Mouse (Mus musculus) thymus, postnatal 4 days (tissue): Measurements from ENCODE around the gene Lcn10.
A peak's percentile ranks its signal among the peaks of the same experiment; 100 is the strongest.
"Not testable (repeated sequence)": the region's sequence is repeated elsewhere in the genome, so short reads cannot be mapped to it uniquely, and the experiment has no call there.

Experiments used
- DNase-seq: peaks from one replicate; pipeline ENCODE4 v3.0.0; 2021

The Lcn10 gene

DNA sequence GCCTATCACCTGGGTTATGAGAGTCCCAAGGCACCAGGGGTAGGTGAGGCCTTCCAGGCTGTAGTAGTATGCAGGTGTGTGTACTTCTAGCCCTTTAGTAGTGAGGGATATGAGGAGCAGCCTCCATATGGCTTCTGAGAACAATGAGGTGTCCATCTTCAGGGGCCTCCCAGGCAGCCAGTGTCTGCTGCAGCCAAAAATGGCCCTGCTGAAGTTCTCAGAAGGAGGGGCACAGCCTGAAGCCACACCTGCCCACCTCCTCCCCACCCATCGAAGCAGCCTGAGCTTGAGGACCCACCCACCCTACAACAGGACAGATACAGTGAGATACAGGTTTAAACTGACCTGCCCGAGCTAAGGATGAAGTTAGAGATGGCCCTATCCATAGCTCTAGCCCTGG, at the start of gene Lcn10:
Gene Lcn10 (plus strand): TSS at position 301 of the 400 bp plus-strand sequence.
- no peak for DNase-seq

DNA sequence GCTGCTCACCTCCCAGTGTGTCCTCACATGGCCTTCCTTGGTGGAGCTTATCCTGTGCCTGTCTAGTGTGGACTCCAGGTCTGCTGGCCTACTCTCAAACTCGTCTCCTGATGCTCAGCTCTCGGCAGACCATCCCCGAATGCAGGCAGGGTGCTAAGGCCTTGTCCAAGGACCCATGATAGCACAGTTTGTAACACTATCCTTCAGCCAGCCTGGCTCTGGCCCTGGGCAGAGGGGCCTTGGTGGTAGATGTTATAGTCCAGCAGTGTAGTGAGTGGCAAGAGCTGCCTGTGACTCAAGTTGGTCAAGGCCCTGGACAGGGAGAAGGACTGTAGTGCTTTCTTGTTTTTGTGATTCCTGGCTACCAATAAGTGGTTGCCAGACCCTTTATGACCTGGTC, 48.9 kb upstream of the Lcn10 start:
- no peak for DNase-seq

DNA sequence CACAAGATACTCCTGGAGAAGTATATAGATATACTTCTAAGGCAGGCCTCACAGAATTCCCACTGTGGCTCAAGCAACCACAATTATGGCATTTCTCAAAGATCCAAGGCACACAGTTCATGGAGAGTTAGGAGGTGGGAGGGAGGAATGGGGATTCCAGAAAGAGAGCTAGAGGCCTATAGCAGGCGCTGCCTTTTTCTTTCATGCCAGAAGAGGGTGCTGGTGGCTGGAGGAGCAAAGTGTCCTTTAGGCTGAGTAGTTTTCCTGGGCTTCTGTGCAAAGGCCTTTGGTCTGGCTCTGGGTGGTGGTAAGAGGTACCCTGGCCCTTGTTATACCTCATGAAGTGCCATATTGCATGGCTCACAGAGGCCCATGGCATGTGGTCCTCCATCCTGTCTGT, 48.5 kb upstream of the Lcn10 start:
- no peak for DNase-seq

DNA sequence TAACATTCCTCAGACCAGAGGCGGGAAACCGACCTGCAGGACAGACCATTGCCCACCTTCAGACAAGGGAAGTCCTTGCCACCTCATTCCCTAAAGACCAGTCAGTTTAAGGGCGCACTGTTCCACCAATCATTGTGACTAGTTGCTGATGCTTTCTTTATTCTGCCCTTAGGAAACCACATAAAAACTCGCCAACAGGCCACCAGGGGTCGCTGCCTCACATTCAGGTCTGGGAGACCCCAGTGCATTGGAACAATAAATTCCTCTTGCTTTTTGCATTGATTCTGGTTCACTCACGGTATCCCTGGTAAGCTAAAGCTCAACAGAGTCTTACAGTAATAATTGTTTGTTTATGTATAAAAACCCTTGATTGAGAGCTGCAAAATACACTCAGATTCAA, 42.6 kb upstream of the Lcn10 start:
- peak; percentile 85 for DNase-seq

DNA sequence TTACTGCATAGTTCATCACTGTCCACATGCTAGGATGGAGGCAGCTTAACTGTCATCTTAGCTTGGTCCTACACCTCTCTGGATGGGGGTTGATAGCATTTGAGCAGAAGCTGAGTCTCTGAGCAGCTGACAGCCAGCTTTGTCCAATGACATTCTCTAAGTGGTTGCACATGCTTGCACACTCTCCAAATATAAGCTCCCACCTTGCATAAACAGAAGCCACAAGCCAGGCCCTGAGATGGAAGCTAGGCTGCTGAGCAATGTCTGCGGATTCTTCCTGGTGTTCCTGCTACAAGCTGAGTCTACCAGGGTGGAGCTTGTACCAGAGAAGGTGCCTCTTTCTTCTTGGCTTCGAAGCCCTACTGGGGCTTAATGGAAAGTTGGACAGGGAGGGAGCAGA, 29.6 kb upstream of the Lcn10 start, which contains the start of gene Lcn8:
Gene Lcn8 (plus strand): TSS at position 219 of the 400 bp plus-strand sequence.
- no peak for DNase-seq

DNA sequence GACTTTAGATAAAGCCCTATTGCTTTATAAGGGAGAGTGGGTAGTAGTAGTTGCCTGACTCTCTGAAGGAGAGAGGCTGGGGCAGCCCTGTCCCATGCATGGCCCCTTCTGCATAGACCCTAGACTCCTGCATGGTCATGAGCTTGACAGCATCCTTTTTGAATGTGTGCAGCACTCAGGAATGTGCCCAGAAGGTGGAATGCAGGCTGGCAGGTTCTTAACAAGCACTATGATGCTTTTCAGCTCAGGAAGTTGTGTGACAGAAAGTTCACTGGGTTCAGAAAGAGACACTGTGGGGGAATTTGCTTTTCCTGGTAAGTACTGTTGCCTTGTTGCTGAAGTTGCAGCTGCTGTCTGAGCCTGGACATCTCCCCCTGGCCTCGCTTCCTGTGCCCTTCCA, 28.0 kb upstream of the Lcn10 start:
- no peak for DNase-seq

DNA sequence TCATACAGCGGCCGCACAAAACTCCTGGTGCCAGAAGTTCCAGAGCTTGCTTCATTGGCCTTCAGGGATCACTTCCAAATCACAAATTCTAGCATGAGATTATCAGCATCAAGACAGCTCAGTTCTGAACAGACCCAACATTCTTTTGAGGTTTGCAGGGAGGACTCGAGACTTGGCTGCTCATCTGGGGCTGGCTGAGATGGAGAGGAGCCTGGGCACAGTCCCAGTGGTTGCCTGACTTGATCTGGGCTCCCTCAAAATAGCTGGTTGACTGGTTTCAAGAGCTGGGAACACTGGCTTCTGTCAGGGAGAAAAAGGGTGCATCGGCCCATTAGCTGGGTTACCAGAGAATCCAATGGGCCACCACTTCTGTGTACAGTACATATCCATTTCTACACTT, 25.8 kb upstream of the Lcn10 start:
- no peak for DNase-seq

DNA sequence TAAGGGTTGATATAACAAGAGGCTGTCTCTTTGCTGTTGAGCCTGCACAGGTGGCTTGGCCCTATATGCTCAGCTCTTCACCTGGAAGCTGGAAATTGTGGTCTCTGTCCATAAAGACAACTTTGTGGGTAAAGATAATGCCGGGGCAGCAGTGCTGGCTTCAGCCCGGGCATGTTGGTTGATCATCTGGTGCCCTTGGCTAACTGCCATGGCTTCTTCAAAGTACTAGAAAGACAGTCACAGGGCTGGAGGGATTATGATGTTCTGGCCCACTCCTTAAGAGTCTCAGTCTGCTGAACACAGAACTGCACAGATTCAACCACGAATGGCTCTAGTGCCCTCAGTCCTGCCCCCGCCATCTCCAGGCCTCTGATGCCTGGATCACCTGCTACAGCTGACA, 25.3 kb upstream of the Lcn10 start:
- DNase-seq, result no peak

DNA sequence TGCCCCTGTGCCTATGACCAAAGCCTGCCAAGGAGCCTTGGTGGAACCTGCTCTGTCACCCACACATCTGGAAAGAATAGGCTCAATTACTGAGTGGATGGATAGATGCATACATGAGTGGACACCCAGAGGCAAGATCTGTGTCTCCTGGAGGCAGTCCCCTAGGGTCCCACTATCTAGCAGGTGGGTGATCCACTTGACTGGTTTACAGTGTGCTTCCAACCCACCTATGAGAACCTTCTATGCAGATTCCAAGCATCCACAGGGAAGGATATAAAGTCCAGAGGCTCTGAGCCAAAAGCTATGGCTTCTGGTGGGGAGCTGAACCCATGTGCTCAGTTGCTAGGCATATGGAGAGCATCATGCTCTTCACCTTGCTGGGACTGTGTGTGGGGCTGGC, 24.9 kb upstream of the Lcn10 start, which contains the start of gene Lcn5:
Gene Lcn5 (plus strand): TSS at position 301 of the 400 bp plus-strand sequence.
- DNase-seq, result no peak

DNA sequence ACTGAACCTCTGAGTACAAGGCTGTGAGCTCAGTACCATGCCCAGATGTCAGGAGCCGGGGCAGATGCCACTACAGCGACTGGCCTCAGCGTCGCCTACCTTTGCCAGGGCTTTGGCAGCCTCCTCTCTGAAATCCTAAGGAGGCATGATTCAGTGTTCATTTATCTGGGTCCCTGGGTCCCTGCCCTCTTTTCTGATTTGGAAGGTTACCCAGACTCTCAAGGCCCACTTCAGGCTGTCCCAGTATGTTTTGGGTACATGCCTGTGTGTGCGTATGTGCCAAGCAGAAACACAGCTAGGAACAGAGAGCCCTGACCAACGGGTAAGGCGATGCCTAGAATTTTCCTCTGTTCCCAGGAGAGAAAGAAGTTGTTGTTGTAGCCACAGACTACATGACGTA, 22.2 kb upstream of the Lcn10 start:
- no peak for DNase-seq

DNA sequence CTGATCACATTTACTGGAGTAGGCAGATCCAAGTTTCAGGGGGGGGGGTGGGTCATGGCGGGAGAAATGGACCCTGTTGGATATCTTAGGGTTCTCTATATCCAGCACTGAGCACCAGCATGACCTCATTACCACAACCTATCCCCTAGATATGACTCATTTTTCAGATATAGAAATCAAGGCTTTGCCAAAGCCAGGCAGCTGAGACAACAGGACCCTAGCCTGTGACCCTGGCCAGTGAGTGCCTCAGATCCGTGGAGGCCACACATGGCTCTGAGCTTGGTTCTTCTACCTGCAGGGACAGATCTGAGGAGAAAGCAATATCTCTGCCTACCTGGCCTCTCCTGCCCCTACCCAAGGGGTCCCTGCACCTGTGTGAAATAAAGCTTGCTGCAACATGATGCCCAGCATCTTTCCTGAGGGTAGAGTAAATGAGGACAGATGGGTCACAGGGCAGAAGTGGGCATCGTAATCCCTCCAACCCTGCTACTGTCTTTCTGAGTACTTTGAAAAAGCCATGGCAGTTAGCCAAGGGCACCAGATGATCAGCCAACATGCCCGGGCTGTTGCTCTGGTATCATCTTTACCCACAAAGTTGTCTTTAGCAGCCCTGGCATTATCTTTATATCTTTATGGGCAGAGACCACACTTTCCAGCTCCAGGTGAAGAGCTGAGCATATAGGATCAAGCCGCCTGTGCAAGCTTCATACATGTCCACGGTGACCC, 21.1 kb upstream of the Lcn10 start:
- DNase-seq, result no peak

DNA sequence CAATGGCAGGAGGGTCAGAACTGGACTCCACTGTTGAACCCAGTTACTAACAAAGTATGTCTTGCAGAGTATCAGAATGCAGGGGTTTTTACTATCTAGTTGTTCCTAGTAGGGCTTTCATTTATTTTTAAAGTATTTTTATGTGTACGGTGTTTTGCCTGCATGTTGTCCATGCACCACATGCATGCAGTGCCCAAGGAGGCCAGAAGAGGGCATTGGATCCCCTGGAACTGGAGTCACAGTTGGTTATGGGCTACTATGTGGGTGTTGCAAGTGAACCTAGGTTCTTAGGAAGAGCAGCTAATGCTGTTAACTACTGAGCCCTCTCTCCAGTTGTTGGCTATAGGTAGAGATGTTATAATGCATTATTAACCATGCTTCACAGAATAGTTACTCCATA, 19.0 kb upstream of the Lcn10 start:
- DNase-seq, result peak; percentile 89

DNA sequence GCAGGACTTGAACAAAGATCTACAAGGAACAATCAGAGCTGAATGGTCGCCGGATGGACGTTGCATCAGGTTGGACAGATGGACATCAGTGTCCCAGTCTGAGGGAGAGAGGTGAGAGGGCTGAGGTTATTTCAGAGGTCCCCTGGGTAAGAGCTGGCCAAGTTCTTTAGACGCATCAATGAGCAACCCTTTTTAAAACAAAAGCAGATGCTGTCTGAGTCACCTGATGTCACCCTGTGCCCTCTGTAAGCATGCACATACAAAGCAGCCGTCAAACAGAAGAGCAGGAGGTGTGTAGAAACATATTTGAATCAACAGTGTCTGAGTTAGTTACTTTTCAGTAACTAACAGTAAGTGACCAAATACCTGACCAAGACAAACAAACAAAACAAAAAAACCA, 18.4 kb upstream of the Lcn10 start:
- DNase-seq, result no peak

DNA sequence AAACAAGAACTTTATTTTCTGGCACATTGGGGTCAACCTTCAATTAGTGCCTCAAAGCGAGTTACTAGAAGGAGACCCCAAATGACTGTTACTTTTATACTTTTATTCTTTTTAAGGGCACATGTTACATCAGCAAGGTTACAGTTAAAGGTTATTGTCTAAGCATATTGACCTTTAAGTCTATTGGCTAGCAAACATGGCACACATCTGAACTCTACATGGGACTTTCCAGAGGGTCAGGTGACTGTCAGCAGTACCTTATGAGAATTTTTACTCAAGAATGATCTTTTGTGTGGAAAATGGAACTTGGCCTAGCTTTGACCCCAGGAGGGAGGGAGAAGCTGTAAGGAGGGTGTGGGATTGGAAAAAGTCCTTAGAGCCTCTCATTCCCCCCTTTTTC, 16.0 kb upstream of the Lcn10 start:
- DNase-seq, result no peak

DNA sequence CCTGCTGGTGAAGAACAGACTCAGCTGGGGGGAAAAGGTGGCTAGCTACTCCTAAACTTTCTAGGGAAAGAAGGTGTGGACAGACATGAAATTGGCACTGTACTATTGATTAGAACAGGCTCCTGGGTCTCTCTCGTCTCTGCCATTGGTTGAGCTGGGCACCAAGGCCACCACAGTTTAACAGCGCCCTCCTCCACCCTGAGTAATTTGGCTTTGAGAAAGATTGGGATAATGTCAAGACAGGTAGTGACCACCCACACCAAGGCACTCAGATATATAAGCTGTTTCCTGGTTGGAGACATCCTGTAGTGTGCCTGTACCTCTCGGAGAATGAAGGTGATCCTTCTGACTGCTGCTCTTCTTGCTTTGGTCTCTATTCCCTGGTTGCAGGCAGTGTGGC, 6.0 kb upstream of the Lcn10 start, which contains the start of gene Lcn6:
Gene Lcn6 (plus strand): TSS at position 301 of the 400 bp plus-strand sequence.
- DNase-seq, result no peak

DNA sequence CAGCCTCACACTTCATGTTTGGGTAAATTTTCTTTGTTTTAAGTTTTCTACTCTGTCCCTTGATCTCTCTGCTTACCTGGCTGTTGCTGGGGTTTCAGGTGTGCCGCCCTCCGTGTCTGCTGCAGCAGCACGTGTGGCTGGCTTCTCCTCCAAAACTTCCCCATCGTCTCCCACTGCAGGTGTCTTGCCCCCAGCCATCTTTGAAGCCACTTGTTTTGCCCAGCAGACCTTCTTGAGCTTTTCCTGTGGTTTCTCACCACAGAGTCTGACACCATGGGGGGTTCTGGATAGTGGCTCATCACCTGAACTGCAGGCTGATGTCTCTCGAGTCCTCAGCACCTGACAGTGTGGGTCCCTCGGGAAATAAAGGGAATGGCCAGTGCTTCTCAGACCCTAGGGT, 3.0 kb upstream of the Lcn10 start:
- peak; percentile 47 for DNase-seq

DNA sequence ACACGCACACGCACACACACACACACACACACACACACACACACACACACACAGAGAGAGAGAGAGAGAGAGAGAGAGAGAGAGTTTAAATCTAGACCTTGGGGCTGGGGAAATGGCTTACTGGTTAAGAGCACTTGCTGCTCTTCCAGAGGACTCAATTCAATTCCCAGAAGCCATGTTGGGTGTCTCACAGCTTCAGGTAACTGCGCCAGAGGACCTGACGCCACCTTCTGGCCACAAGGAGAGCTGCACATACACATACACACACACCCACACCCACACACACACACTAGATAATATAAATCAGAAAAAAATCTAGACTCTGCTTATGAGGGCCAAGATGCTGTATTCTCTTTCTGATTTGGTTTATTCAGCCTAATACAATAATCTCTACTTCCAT, 4.4 kb downstream of the Lcn10 start:
- no peak for DNase-seq

DNA sequence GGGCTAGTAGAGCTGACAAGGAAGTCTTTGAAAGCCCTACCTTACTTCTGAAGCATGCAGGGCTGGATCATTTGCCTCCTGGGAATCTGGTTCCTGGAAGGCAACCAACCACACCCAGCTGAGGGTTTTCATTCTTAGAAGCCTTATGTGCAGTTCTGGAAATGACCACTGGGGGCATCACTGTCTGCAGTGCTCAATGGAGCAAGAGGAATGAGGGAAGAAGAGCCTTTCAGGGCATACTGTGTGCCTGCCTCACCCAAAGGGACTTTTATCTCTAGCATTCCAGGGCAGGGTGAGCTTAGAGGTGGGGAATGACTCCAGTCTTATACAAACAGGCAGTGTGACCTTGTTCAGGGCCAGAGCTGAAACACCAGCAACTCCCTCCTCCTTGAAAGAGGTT, 12.1 kb downstream of the Lcn10 start:
- DNase-seq, result peak; percentile 82

DNA sequence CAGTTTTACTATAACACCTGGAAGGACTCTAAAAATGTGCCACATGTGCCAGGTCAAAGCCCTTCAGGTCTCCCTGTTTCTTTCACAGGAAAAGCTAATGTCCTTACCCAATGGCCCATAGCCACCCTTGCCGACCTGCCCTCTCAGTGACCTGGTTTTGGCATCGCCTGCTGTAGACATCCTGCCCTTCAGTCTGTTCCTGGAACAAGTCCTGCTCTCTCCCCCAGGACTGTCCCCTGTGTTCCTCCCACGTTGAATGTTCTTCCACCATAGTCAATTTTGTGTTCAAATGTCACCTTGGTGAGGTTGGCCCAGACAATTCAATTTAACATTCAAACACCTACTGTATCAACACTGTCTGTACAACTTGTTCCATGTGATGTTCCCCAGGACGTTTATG, 14.4 kb downstream of the Lcn10 start:
- DNase-seq, result no peak

DNA sequence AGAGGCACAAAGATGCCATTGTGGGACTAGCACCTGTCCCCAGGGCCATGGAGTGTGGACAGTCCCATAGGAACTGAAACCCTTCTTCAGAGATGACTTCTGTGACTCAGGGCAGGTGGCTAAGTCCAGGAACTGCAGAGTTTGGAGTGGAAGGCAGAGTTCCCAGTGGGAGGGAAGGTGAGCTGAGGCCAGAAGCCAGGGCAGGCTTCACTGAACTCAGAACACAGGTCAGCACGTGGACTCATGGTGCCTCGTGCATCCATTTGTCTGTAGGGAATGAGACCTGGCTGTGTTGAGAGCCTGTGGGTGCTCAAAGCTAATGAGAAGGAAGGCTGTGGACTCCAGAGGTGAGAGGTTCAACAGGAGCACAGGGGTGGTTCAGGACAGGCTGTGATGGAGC, 16.2 kb downstream of the Lcn10 start:
- DNase-seq, result no peak

DNA sequence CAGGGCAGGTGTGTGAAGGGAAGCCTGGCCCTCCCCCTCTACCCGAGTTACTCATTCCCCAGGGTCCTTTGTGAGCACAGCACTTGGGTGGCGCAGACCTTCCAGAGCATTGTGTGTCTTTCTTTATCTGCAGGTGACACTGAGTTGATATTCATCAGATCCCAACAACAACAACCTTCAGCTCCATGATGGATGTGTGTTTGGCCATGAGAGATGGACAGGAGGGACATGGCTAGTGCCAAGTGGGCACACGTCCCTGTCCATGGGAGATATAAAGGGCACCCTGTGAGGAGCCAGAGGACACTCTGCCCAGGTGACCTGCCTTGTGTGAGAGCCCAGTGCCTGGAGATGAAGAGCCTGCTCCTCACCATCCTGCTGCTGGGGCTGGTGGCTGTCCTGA, 17.2 kb downstream of the Lcn10 start, which contains the start of gene Obp2a:
Gene Obp2a (plus strand): TSS at position 301 of the 400 bp plus-strand sequence.
- DNase-seq, result not testable (repeated sequence)

DNA sequence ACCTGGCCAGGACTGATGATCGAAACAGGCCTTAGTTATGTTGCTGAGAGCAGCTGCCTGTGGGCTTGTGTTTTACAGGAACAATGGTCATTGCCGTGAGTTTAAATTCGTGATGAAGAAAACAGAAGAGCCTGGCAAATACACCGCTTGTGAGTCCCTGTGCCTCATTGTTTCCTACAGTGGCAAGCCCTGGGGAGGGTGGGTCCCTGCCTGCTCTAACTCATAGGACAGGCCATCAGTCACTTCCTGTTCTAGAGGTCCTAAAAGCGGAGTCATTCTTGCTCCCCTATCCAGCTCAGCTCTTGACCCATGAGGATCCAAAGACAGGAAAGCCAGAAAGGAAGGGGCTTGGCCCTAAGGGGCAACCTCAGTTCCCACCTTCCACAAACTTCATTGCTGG, 18.5 kb downstream of the Lcn10 start:
- no peak for DNase-seq

DNA sequence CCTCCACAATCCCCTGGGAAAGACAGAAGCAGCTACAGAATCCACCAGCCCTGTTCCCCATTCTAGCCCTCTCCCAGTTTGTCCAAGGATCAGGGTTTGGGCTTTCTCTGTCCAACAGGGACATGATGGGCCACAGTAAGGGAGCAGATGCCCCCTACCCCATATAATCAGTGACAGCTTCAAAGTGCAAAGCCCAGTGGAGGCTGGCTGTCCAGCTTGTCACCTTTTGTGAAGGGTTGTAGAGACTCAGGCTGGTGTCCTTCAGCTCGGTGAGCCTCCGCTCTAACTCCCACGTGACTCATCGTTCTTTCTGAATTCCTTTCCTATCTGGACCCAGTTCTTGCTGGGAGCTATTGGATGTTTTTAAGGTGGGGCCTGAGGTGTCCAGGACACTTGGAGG, 21.2 kb downstream of the Lcn10 start:
- no peak for DNase-seq

DNA sequence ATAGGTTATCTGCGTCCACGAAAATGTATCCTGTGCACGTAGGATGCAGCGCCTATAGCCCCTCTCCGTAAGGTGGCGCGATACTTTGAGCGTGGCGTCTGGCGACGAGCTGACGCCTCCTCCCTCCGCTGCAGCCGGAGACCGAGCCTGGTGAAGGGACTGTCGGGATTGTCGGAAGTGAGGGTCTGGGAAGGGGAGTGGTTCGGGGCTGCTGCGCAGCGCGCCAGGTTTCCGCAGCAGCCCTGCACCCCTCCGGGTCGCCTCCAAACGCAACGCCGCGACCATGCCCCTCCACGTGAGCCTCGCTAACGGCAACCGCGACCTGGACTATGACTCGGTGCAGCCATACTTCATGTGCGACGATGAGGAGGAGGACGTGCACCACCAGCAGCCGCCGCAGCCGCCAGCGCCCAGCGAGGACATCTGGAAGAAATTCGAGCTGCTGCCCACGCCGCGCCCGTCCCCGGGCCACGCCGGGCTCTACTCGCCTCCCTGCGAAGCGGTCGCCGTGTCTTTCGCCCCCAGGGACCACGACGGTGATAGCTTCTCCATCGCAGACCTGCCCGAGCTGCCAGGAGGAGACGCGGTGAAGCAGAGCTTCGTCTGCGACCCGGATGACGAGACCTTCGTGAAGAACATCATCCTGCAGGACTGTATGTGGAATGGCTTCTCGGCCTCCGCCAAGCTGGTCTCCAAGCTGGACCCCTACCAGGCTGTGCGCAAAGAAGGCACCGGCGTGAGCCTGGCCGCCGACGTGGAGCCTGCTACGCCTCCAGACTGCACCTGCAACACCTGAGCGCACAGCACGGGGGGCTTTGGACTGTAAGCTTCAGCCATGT, 24.3 kb downstream of the Lcn10 start, which contains the start of gene Bmyc:
Gene Bmyc (plus strand): TSS at position 97 of the 839 bp plus-strand sequence.
- DNase-seq, result peak; percentile 87
